Mouse (Mus musculus) layer of hippocampus, adult 9-11 months (tissue): ENCODE measurements around the gene Astl.
"Not testable (repeated sequence)": the region's sequence is repeated elsewhere in the genome, so short reads cannot be mapped to it uniquely, and the experiment has no call there.

Source experiments
- DNase-seq: peaks from one replicate; pipeline ENCODE4 v3.0.0; 2022

The Astl gene

GRCm38 (mm10) chr2:127338416-127338815, at the start of gene Astl:
Astl (plus strand) TSS chr2:127338639.
- no peak for DNase-seq

- no peak for DNase-seq
These were observed 46.2 kb upstream of the Astl start for GRCm38 (mm10) chr2:127292250-127292649.

- no peak for DNase-seq
These were observed 41.2 kb upstream of the Astl start for GRCm38 (mm10) chr2:127297001-127297805.

- DNase-seq: no peak
These were observed 40.4 kb upstream of the Astl start for GRCm38 (mm10) chr2:127298056-127298455.

GRCm38 (mm10) chr2:127300701-127301100, 37.7 kb upstream of the Astl start:
- no peak for DNase-seq

- no peak for DNase-seq
These were observed 36.6 kb upstream of the Astl start for GRCm38 (mm10) chr2:127301883-127302282.

GRCm38 (mm10) chr2:127304192-127304591, 34.2 kb upstream of the Astl start:
- not testable (repeated sequence) for DNase-seq

- no peak for DNase-seq
These were observed 33.7 kb upstream of the Astl start for GRCm38 (mm10) chr2:127304609-127305210.

GRCm38 (mm10) chr2:127306123-127306522, 32.3 kb upstream of the Astl start:
- DNase-seq: no peak

GRCm38 (mm10) chr2:127307179-127307578, 31.3 kb upstream of the Astl start:
- DNase-seq: no peak

- no peak for DNase-seq
These were observed 29.8 kb upstream of the Astl start for GRCm38 (mm10) chr2:127308660-127309059.

GRCm38 (mm10) chr2:127310246-127310645, 28.2 kb upstream of the Astl start:
- DNase-seq: no peak

GRCm38 (mm10) chr2:127310685-127311084, 27.8 kb upstream of the Astl start:
- DNase-seq: no peak

- no peak for DNase-seq
These were observed 27.2 kb upstream of the Astl start for GRCm38 (mm10) chr2:127311193-127311592.

GRCm38 (mm10) chr2:127312801-127313200, 25.6 kb upstream of the Astl start:
- no peak for DNase-seq

GRCm38 (mm10) chr2:127313878-127314277, 24.6 kb upstream of the Astl start:
- no peak for DNase-seq

GRCm38 (mm10) chr2:127314467-127315154, 23.8 kb upstream of the Astl start:
- DNase-seq: no peak

GRCm38 (mm10) chr2:127315155-127315470, 23.3 kb upstream of the Astl start:
- DNase-seq: no peak

GRCm38 (mm10) chr2:127316431-127316830, 22.0 kb upstream of the Astl start:
- no peak for DNase-seq

GRCm38 (mm10) chr2:127318136-127318535, 20.3 kb upstream of the Astl start:
- DNase-seq: no peak

GRCm38 (mm10) chr2:127319071-127319470, 19.4 kb upstream of the Astl start:
- no peak for DNase-seq

- no peak for DNase-seq
These were observed 15.7 kb upstream of the Astl start for GRCm38 (mm10) chr2:127322671-127323285.

- DNase-seq: no peak
These were observed 14.8 kb upstream of the Astl start for GRCm38 (mm10) chr2:127323667-127324066.

GRCm38 (mm10) chr2:127324456-127324855, 14.0 kb upstream of the Astl start:
- no peak for DNase-seq
